ENCODE assay signal across 29 mouse cellular contexts in the genomic region with DNA sequence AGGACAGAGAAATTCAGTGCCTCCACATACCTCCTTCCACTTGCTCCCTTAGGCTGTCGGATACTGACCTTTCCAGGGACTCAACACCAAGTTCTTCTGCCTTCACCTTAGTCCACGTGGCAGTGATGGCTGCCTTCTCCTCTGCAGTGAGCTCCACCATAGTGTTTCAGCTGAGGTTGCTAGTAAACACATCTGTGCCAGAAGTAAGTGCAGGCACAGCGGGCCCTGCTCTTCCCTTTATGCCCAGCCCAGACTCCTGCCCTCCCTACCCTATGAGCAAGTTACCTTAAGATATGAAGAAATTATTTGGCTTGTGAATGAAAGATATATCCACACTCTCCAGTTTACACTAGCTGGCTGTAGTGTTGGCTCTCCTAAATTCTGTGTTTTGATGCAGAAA. TPM values are rescaled to one million over a fixed set of nuclear protein-coding genes. Genes with fewer than 3 reads are reported as not detected.
DNase-seq lines count a peak whose midpoint lies in the region; ATAC-seq and TF ChIP-seq lines count a peak whose summit lies in the region.
"Had no signal": no experiment of that assay in that cellular context is flagged by ENCODE, and none has a peak within 500 bp of the region (broad histone marks: within the 10 kb centered on the region; RNA-seq: fewer than 3 reads in every experiment).

A gene (minus strand): TSS at position 253 of the 400 bp plus-strand sequence.

- no peaks in the 10 kb centered on the region for H3K36me3 ChIP-seq in heart, embryonic 12.5 days
- peaks cover 2% of the 10 kb centered on the region; the same call in 1 of the 2 replicates for H3K36me3 ChIP-seq in erythroblast, embryonic 14.5 days (ENCODE audit: control insufficient read depth)
- no peaks in the 10 kb centered on the region for H3K36me3 ChIP-seq in liver, embryonic 15.5 days (replicated peaks)
- H3K36me3 ChIP-seq in forebrain, postnatal 0 days (ENCODE audit: insufficient read depth): no peaks in the 10 kb centered on the region
- H3K36me3 ChIP-seq: embryonic facial prominence, embryonic 12.5 days; forebrain, embryonic 10.5 days; forebrain, embryonic 15.5 days; hindbrain, embryonic 12.5 days had no signal

- 58% methylated on average over 3 of the region's 3 CpGs for WGBS in heart, embryonic 12.5 days
- 60% methylated on average over 3 of the region's 3 CpGs for WGBS in liver, embryonic 15.5 days (ENCODE audit: insufficient replicate concordance)
- 70% methylated on average over 3 of the region's 3 CpGs for WGBS in forebrain, postnatal 0 days

- peak; percentile 66 for ATAC-seq in heart, embryonic 12.5 days (ENCODE audit: insufficient number of reproducible peaks, low FRiP score)
- ATAC-seq in common myeloid progenitor, adult 5-6 weeks (replicated peaks; ENCODE audit: low read depth, poor library complexity, severe bottlenecking): 0 out of 2 replicates have a peak, but pooled peaks have one; percentile 11
- peak; percentile 20; the same call in 1 of the 2 replicates for ATAC-seq in liver, embryonic 15.5 days (ENCODE audit: insufficient read depth)
- no peak for ATAC-seq in forebrain, postnatal 0 days
- ATAC-seq: activated CD4-positive, CD25-positive, alpha-beta regulatory T cell, adult 4 months; forebrain, embryonic 15.5 days; hindbrain, embryonic 16.5 days; inflammation-experienced regulatory T-cells, adult 6 months; intestine, postnatal 0 days; Patski had no signal

- DNase-seq in heart, adult 8-10 months (ENCODE audit: low spot score): no peak
- no peak for DNase-seq in forebrain, postnatal 0 days
- DNase-seq in adrenal gland, adult 2 months: no peak
- DNase-seq: adrenal gland, postnatal 36 days; cerebellum, adult 11 months; cerebellum, adult 8-10 months; cerebellum, postnatal 14 days; gastrocnemius, postnatal 10 days; heart, adult 2 months; heart, postnatal 36 days had no signal

- H3K27ac ChIP-seq in heart, embryonic 12.5 days (ENCODE audit: poor library complexity, severe bottlenecking): no peak within 1 kb of the TSS
- peak within 1 kb of the TSS; percentile 67 for H3K27ac ChIP-seq in liver, embryonic 15.5 days (replicated peaks)
- H3K27ac ChIP-seq in forebrain, postnatal 0 days (ENCODE audit: low read depth, low read length): no peak within 1 kb of the TSS
- H3K27ac ChIP-seq: embryonic facial prominence, embryonic 12.5 days; forebrain, embryonic 10.5 days; forebrain, embryonic 15.5 days; heart, adult 2 months; hindbrain, embryonic 12.5 days had no signal

- no peak for TF ChIP-seq CTCF in forebrain, postnatal 0 days (IDR thresholded peaks at IDR 0.05; ENCODE audit: low read depth)

- H3K4me3 ChIP-seq in heart, embryonic 12.5 days: no peak within 1 kb of the TSS
- peak within 1 kb of the TSS; percentile 29 for H3K4me3 ChIP-seq in erythroblast, embryonic 14.5 days (replicated peaks)
- H3K4me3 ChIP-seq in liver, embryonic 15.5 days (replicated peaks): no peak within 1 kb of the TSS
- no peak within 1 kb of the TSS for H3K4me3 ChIP-seq in forebrain, postnatal 0 days (ENCODE audit: low read depth, low read length)
- H3K4me3 ChIP-seq: embryonic facial prominence, embryonic 12.5 days; forebrain, embryonic 10.5 days; forebrain, embryonic 15.5 days; heart, adult 2 months; hindbrain, embryonic 12.5 days had no signal

- H3K4me1 ChIP-seq in heart, embryonic 12.5 days (replicated peaks): no peaks in the 10 kb centered on the region
- peaks cover 62% of the 10 kb centered on the region for H3K4me1 ChIP-seq in erythroblast, embryonic 14.5 days (ENCODE audit: control insufficient read depth)
- H3K4me1 ChIP-seq in liver, embryonic 15.5 days (replicated peaks): peaks cover 29% of the 10 kb centered on the region
- H3K4me1 ChIP-seq in forebrain, postnatal 0 days (ENCODE audit: insufficient read depth): no peaks in the 10 kb centered on the region
- H3K4me1 ChIP-seq: embryonic facial prominence, embryonic 12.5 days; forebrain, embryonic 10.5 days; forebrain, embryonic 15.5 days; hindbrain, embryonic 12.5 days had no signal

- no peak within 1 kb of the TSS; the same call in 1 of the 2 replicates for H3K4me2 ChIP-seq in heart, embryonic 12.5 days
- no peak within 1 kb of the TSS for H3K4me2 ChIP-seq in liver, embryonic 15.5 days
- H3K4me2 ChIP-seq in forebrain, postnatal 0 days (ENCODE audit: low read depth): no peak within 1 kb of the TSS
- H3K4me2 ChIP-seq: embryonic facial prominence, embryonic 12.5 days; forebrain, embryonic 15.5 days; hindbrain, embryonic 12.5 days had no signal

- no peak within 1 kb of the TSS for H3K9ac ChIP-seq in heart, embryonic 12.5 days
- peak within 1 kb of the TSS; percentile 19; the same call in 1 of the 2 replicates for H3K9ac ChIP-seq in liver, embryonic 15.5 days
- H3K9ac ChIP-seq in forebrain, postnatal 0 days: no peak within 1 kb of the TSS
- H3K9ac ChIP-seq: embryonic facial prominence, embryonic 12.5 days; forebrain, embryonic 15.5 days; hindbrain, embryonic 12.5 days had no signal

- H3K27me3 ChIP-seq in heart, embryonic 12.5 days (replicated peaks): no peaks in the 10 kb centered on the region
- no peaks in the 10 kb centered on the region for H3K27me3 ChIP-seq in erythroblast, embryonic 14.5 days (ENCODE audit: control insufficient read depth)
- no peaks in the 10 kb centered on the region for H3K27me3 ChIP-seq in liver, embryonic 15.5 days
- no peaks in the 10 kb centered on the region for H3K27me3 ChIP-seq in forebrain, postnatal 0 days (ENCODE audit: insufficient read depth, low read length)
- H3K27me3 ChIP-seq: CH12.LX; embryonic facial prominence, embryonic 12.5 days; forebrain, embryonic 15.5 days; hindbrain, embryonic 12.5 days; Patski had no signal

- H3K9me3 ChIP-seq in heart, embryonic 12.5 days (replicated peaks): no peaks in the 10 kb centered on the region
- H3K9me3 ChIP-seq in erythroblast, embryonic 14.5 days (ENCODE audit: control insufficient read depth, low read length): no peaks in the 10 kb centered on the region
- H3K9me3 ChIP-seq in liver, embryonic 15.5 days (replicated peaks): no peaks in the 10 kb centered on the region
- H3K9me3 ChIP-seq in forebrain, postnatal 0 days (ENCODE audit: low read length): no peaks in the 10 kb centered on the region
- H3K9me3 ChIP-seq: embryonic facial prominence, embryonic 12.5 days; forebrain, embryonic 10.5 days; forebrain, embryonic 15.5 days; hindbrain, embryonic 12.5 days had no signal

RNA-seq across cellular contexts. Expression of the gene that starts here (rescaled TPM):
- polyA plus RNA-seq in heart, embryonic 12.5 days (2016; fragmentation: Nextera tagmentation; extraction: Ambion mirVana): 0.50 and 0.56 TPM in 2 replicates
- total RNA-seq in heart, adult 8-10 months (2022): not detected
- not detected in 2 replicates for total RNA-seq in common myeloid progenitor, adult 5-6 weeks (2017)
- polyA plus RNA-seq in erythroblast, embryonic 14.5 days (2012): 0.10 TPM in 1 of 2 replicates, not detected in the other
- not detected in 2 replicates for polyA plus RNA-seq in liver, embryonic 15.5 days (2015; fragmentation: Nextera tagmentation; extraction: Ambion mirVana)
- not detected in 2 replicates for total RNA-seq in forebrain, postnatal 0 days (2014; rRNA removed)
- not detected in 2 replicates for polyA plus RNA-seq in forebrain, postnatal 0 days (2015; fragmentation: Nextera tagmentation; extraction: Ambion mirVana)
- not detected for total RNA-seq in adrenal gland, adult 2 months (2021)
- not detected in 2 replicates for polyA plus RNA-seq in adrenal gland, adult 2 months (2012; rRNA removed)
- total RNA-seq: adrenal gland, adult 18-20 months; adrenal gland, postnatal 36 days; CH12.LX; gastrocnemius, postnatal 10 days; gastrocnemius, postnatal 4 days; heart, adult 2 months; heart, postnatal 36 days had no signal
- polyA plus RNA-seq: activated CD4-positive, CD25-positive, alpha-beta regulatory T cell, adult 4 months; cortical plate, adult 2 months; forebrain, embryonic 15.5 days; frontal cortex, adult 2 months; heart, adult 2 months; heart, embryonic 16.5 days; hindbrain, embryonic 12.5 days; hindbrain, embryonic 16.5 days; inflammation-experienced regulatory T-cells, adult 6 months; intestine, postnatal 0 days; Patski had no signal

Comparison
In these comparisons a context has a peak if more than half of its experiments do, and no peak if none do; other contexts are left out.
1. Peak in ATAC-seq in heart, embryonic 12.5 days; RNA of the gene not detected or under 1 TPM.
2. Peak in ATAC-seq in common myeloid progenitor, adult 5-6 weeks; RNA of the gene not detected or under 1 TPM.
3. Peak in ATAC-seq, H3K27ac ChIP-seq and H3K9ac ChIP-seq in liver, embryonic 15.5 days; RNA of the gene not detected or under 1 TPM.